Mouse (Mus musculus) frontal cortex, adult 2 months (tissue): ENCODE measurements at regions not wholly inside any gene's neighbourhood (a gene's known extent, or its start where the extent isn't known, plus 50 kb on each side); places are given as distances from the start of the nearest gene placed in this dataset.
A peak's percentile ranks its signal among the peaks of the same experiment; 100 is the strongest.

Source experiments
- DNase-seq, 2 experiments: peaks; one replicate each; pipeline ENCODE4 v3.0.0; 2022; ENCODE audit warnings: low spot score in 1 of 2; ENCODE audit errors: extremely low spot score in 1 of 2

GRCm38 (mm10) chr8:60372681-60373398 lies 130.2 kb downstream of the Gm10283 start:
- no peak for DNase-seq

DNA sequence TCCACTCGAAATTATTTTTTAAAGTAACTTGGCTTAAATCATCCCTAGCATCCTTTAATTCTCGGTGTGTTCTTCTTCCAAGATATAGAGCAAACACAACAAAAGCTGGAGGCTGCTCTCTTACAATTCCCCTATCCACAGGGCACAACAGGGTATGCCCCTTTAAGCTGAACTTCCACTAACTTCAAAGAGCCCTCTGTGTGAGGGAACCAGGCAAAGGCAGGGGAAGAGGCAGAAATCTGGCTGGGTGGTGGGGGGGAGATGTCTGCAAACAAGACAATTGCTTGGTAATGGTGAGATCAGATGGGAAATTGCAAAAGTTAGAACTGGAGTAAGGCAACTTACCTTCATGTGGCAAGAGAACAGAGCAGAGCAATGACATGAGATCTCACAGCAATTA lies 154.7 kb downstream of the Gm10283 start:
- no peak for DNase-seq

GRCm38 (mm10) chr8:60345830-60346420 lies 157.1 kb downstream of the Gm10283 start:
- DNase-seq: no peak

- DNase-seq: no peak
Measured at GRCm38 (mm10) chr8:60315478-60315877, 187.5 kb downstream of the Gm10283 start.

GRCm38 (mm10) chr8:60313977-60314854 lies 188.8 kb downstream of the Gm10283 start:
- no peak for DNase-seq

- no peak for DNase-seq
Measured at GRCm38 (mm10) chr8:60310136-60310535, 192.9 kb downstream of the Gm10283 start.

DNA sequence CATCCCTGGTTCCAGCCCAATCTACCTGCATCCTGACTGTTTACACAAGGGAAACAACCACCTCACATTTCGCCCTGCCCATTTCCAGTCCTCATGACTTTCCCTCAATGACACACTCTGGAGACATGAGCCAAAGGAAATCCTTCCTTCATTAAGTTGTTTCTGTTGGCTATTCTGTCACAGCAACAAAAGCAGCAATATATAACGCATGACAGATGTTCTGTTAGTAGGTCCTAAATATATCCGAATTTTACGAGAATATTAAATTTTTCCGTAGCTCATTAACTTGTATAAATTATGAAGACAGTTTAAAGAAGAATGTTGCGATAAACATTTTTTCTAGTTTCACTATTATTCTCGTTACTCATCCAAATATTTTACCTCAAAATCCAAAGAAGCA lies 201.7 kb downstream of the Gm10283 start:
- DNase-seq: no peak

DNA sequence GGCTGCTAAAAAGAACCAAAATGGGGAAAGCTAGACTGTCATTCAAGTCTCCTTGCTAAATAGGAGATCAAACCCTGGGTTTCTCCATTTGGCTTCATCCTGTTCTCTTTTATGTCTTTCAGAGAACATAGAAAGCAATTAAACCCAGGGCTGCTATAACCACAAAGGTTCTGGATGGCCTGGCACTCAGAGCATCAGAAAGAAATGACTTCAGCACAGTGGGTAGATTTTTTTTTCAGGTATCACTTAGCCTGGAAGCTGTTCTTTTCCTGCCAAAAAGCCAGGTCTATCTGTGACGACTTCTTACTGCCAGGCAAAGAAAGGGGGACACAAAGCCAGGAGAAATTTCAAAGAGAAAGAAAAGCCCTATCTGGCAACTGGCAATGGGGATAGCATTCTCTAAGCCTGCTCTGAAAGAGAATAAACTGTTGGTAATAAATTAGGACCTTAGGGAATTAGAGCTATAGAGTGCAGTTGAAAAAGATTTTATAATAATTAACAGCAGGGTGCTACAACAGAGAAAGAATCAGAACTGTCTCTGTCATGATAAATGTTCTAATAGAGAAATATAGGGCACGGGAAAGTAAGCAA lies 225.7 kb downstream of the Gm10283 start:
- DNase-seq: no peak

DNA sequence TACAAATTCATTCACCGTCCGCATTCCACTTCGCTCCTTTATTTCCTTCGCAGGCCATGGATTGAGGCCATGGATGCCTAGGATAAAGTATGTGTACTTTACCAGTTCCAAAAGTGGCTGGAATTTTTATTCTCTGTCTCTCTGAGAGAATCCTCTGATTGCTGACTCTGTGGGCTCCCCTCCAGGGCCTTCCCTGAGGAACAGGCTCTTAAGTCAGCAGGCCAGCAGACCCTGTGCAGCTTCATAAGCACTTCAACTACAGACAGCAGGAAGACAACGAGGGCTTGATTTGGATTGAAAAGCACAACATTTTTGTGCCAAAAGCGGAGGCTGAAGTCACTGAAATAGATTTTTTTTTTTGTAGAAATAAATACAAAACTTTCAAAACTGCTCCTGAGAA lies 252.7 kb downstream of the Gm10283 start:
- no peak for DNase-seq

GRCm38 (mm10) chr8:60249704-60250103 lies 253.3 kb downstream of the Gm10283 start:
- no peak for DNase-seq

DNA sequence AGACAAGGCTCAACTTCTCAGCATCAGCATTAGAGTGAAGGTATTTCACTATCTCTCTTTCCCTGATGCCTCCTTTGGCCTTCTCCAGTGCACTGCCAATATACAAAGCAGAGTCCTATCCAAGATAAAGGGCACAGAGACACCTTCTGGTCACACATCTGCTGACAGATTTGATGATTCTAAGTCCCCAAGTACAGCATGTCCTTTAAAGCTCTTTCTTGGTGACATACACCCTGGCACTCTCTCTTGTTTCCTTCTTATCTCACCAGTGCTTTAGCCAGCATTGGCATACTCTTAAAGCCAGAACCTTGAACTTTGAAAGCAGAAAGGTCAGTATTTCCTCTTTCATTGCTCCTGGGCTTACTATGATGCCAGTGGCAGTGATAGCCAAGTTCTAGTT lies 255.4 kb downstream of the Gm10283 start:
- no peak for DNase-seq

DNA sequence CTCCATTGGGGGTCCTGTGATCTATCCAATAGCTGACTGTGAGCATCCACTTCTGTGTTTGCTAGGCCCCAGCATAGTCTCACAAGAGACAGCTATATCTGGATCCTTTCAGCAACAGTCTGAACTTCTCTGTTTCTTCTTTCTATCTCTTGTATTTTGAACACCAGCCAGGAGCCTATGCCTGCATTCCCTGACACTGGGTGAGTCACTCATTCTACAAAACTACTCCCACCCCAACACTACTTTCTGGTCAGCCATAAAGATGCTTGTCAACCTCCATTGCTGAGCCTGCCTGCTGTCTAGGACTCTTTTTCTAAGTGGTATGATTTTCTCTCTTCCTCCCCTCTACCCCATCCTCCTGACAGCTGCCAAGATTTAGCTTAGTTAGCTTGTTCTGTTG lies 261.6 kb downstream of the Gm10283 start:
- peak in 1 of 2 experiments; percentile 20 for DNase-seq

GRCm38 (mm10) chr8:60220946-60221345 lies 282.1 kb downstream of the Gm10283 start:
- no peak for DNase-seq

- no peak for DNase-seq
Measured at GRCm38 (mm10) chr8:60195641-60196040, 307.4 kb downstream of the Gm10283 start.

DNA sequence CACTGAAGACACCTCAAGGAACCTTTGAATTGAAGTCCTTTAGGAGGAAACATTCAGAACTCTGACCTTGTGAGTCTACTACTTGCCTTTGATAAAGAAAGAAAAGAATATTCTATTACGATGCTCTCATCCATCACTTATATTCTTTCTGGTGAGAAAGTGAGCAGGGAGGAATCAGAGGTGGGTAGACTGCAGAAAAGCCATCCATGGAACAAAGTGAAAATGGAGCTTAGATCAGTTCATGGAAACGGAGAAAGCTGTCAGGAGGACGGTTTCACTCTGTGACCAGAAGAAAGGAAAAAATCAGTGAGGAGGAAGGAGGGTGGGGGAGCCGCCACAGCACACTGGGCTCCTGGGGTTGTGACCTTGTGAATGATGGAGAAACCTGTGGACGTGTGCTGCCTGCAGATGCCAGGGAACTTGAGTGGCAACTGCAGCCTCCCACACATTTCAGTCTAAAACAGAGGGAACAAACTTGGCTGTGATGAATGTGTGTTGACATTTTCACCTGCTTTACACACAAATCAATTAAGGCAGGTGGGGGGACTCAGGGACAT lies 335.2 kb downstream of the Gm10283 start:
- DNase-seq: no peak
